Mouse (Mus musculus) thymus, adult 2 months (tissue): ENCODE results near the gene Ptx4.

Source experiments
- CTCF ChIP-seq: fragments of 200-500 bp; IDR thresholded peaks from 2 replicates; pipeline ENCODE4 v1.5.1; 2012; ENCODE audit warnings: mild to moderate bottlenecking, control low read depth, low read length, moderate library complexity, borderline replicate concordance; ENCODE audit not compliant: control insufficient read depth, poor library complexity, insufficient read depth; ENCODE audit errors: extremely low read depth
- POLR2A ChIP-seq: fragments of 200-500 bp; IDR thresholded peaks from 2 replicates; pipeline ENCODE4 v1.6.1; 2012; ENCODE audit warnings: mild to moderate bottlenecking, low read length, control low read depth, moderate library complexity; ENCODE audit not compliant: control insufficient read depth, poor library complexity, insufficient read depth; ENCODE audit errors: extremely low read depth

GRCm38 (mm10) chr17:25130060-25130459, 9.5 kb downstream of the Ptx4 start:
- TF ChIP-seq CTCF (no peak), POLR2A (no peak)
